Mouse (Mus musculus): ENCODE results near the gene Gm45234.

The Gm45234 gene

GRCm38 (mm10) chr6:124767536-124767919 is 11.7 kb upstream of the Gm45234 start:
- no peak for DNase-seq (ENCODE audit: extremely low spot score)

GRCm38 (mm10) chr6:124765951-124766350 is 10.1 kb upstream of the Gm45234 start:
- DNase-seq (ENCODE audit: extremely low spot score) = no peak

- DNase-seq (ENCODE audit: extremely low spot score) = peak; percentile 85
Measured at GRCm38 (mm10) chr6:124759259-124759658, 3.4 kb upstream of the Gm45234 start.

DNA sequence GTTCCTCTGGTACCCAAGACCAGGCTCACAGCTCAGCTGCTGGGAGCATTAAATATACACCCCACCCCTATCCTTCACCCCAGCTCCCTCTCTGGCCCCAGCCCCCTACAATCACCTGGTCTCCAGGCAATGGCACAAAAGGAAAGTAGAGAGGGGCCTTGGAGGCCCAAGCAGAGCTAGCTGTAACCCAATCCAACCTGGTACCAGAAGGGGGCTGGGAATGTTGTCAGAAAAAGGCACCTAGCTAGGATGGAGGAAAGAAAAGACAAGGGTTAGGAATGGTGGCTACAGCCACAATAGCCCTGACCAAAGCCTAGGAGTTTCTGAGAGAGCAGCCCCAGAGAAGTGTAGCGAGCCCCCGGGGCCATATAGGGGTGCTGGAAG is 3.0 kb upstream of the Gm45234 start:
- DNase-seq (ENCODE audit: extremely low spot score) = no peak

- peak; percentile 60 for DNase-seq (ENCODE audit: extremely low spot score)
Measured at GRCm38 (mm10) chr6:124757909-124758848, 2.4 kb upstream of the Gm45234 start.

- DNase-seq (ENCODE audit: extremely low spot score) = peak; percentile 45
Measured at GRCm38 (mm10) chr6:124757351-124757880, 1.6 kb upstream of the Gm45234 start.

- DNase-seq (ENCODE audit: extremely low spot score) = peak; percentile 89
Measured at GRCm38 (mm10) chr6:124756652-124757350, 980 bp upstream of the Gm45234 start.

- no peak for DNase-seq (ENCODE audit: extremely low spot score)
Measured at GRCm38 (mm10) chr6:124755306-124755705, 515 bp downstream of the Gm45234 start.

DNA sequence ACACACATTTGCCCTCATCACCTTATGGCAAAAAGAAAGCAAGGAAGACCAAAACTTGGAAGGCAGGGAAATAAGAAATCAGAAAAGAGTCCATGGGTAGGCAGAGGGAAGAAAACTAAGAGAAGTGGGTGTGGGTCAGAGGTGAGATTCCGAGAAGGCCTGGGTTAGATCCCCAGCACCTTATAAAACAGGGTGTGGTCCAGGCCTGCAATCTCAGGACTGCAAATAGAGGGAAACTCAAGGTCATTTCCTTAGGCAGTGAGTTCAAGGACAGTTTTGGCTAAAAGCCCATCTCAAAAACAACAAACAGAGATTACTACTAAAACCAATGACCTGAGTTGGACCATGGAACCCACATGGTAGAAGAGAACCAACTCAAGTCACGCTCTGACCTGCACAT is 2.0 kb downstream of the Gm45234 start:
- DNase-seq (ENCODE audit: extremely low spot score) = no peak

- no peak for DNase-seq (ENCODE audit: extremely low spot score)
Measured at GRCm38 (mm10) chr6:124750405-124750804, 5.4 kb downstream of the Gm45234 start.

- no peak for DNase-seq (ENCODE audit: extremely low spot score)
Measured at GRCm38 (mm10) chr6:124746654-124747632, 8.9 kb downstream of the Gm45234 start.

DNA sequence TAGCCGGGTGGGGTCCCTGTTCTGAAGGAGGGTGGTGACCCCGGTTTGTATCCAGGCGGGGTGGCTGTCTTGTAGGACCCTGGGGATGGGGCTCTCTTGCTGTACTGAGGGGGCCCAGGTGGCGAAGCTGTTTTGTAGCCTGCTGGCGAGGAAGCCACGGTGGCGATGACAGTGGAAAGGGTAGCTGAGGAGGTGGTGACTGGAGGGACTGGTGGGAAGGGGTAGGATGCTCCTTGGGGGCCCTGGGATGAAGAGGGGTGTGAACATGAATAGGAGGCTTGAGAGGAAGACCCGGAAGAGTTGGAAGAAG is 9.6 kb downstream of the Gm45234 start:
- no peak for DNase-seq (ENCODE audit: extremely low spot score)

- peak; percentile 95 for DNase-seq (ENCODE audit: extremely low spot score)
Measured at GRCm38 (mm10) chr6:124745490-124746295, 10.1 kb downstream of the Gm45234 start.

DNA sequence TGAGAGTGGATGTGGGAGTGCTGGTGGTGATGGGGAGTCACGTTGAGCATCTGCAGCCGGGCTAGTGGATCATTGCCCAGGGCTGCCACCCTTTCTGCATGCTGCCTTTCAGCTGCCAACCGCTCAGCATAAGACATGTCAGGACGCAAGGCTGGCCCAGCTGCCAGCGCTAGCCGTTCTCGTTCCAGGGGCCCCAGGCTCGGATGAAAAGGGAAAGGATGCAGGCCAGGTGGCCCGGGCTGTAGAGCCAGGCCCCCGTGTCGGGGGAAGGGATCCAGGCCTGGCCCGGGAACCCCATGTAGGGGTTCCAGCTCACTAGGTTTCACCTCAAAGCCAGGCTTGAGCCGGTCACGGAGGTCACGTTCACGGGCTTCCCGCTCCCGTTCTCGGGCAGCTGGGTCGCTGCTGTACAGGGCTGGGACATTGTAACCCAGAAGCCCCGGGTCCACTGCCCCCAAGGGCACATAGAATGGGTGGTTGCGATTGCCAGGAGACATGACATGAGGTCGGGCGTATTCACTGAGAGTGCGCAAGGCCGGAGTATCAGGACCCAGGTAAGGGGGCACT is 11.0 kb downstream of the Gm45234 start:
- no peak for DNase-seq (ENCODE audit: extremely low spot score)

- no peak for DNase-seq (ENCODE audit: extremely low spot score)
Measured at GRCm38 (mm10) chr6:124743647-124744046, 12.2 kb downstream of the Gm45234 start.

DNA sequence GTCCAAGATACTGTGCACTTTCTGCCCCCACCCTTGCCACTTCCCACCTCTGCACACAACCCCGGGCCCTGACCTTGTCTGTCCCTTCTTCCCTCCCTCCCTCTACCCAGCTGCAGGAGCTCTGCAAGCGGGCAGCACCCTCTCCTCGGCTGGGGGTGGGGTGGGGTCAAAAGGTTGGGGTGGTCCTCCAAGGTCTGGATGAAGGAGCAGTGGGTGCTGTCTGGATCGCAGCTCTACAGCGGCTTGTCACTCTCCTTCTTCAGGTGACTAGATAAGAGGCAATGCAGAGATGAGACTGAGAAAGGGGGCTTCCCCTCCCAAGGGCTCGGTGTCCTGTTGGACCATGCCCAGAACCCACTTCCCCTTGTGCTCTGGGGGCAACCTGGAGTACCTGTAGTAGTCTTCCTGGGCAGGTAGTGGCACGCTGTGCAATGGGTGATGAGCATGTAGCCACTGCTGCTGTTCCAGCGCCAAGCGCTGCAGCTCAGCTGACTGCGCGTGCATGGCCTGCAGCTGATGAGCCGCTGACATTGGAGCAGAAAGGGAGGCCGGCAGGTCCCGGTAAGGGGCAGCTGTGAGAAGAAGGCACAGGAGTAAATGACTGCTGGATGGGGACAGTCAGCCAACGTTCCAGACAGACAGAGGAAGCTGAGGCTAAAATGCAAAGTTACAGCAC is 12.8 kb downstream of the Gm45234 start:
- no peak for DNase-seq (ENCODE audit: extremely low spot score)

DNA sequence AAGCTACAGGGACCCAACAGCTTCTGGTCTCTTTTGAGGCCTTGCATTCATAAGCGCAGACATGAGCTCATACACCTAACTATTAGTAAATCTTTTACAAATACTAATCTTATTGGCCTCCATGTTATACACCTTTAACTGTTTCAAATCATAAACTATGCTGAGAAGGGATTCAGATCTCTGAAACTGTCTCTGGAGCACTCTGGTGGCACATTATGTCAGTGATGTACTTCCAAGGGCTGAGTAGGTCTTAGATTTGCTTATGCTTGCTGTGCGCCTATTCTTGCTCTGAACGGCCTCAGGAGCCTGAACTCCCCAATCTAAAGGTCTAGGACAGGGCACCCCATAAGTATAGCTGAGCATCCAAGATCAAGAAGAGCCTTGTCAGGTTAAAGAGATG is 14.0 kb downstream of the Gm45234 start:
- no peak for DNase-seq (ENCODE audit: extremely low spot score)

DNA sequence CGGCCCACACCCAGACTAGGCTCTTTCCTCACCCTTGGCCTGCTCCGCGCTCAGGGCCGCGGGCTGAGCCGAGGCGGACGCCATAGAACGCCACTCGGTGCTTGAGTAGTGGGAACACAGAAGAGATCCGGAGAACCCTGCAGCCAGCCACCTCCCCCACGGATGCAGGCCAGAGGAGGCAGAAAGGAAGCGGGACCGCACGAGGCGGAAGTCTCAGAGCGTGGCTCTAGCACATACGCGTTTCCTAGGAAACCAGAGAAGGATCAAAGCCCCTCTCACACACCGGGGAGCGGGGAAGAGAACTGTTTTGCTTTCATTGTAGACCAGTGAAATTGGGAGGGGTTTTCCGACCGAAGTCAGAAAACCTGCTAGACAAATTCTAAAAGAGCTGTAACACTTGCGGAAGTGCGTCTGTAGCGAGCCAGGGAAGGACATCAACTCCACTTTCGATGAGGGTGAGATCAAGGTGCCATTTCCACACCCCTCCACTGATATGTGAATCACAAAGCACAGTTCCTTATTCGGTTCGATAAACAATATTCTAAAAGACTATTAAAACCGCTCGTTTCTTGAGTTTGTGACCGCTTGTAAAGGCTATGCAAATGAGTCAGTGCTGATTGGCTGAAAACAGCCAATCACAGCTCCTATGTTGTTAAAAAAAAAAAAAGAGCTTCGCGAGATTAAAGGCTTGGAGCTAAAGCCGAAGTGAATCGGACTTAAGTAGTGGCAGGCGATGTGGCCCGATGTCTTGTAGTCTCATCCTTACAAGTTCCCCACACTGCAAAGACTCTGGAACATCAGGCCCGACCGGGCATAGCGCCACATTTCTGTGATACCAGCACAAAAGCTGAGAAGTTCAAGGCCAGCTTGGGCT is 14.7 kb downstream of the Gm45234 start, which contains the start of gene Grcc10:
Gene Grcc10 (minus strand): TSS at position 487 of the 874 bp plus-strand sequence.
- peak; percentile 95 for DNase-seq (ENCODE audit: extremely low spot score)
